Mouse (Mus musculus): ENCODE data around the gene Cops7a. TPM values are rescaled to one million over a fixed set of nuclear protein-coding genes. Genes with fewer than 3 reads are reported as not detected.

Gene Cops7a
- 119 and 121 TPM in 2 replicates for polyA plus RNA-seq (2016; fragmentation: Nextera tagmentation; extraction: Ambion mirVana)

- Histone ChIP-seq H3K4me1 (peaks cover 8% of the 10 kb centered on the region), H3K36me3 (peaks cover 28% of the 10 kb centered on the region), H3K9me3 (no peaks in the 10 kb centered on the region), H3K9ac (peak within 1 kb of the TSS; percentile 93), H3K27me3 (no peaks in the 10 kb centered on the region), H3K4me2 (replicated peaks) (peak within 1 kb of the TSS; percentile 94), H3K4me3 (peak within 1 kb of the TSS; percentile 73), H3K27ac (peak within 1 kb of the TSS; percentile 93)
- under 1% methylated on average over 68 of the region's 68 CpGs for WGBS
- ATAC-seq (ENCODE audit: insufficient number of reproducible peaks, insufficient read depth, low FRiP score, low TSS enrichment): peak; percentile 95
These were observed at the start of gene Cops7a for GRCm38 (mm10) chr6:124965088-124965719. Cops7a (minus strand) TSS chr6:124965538.

- H3K4me3 ChIP-seq: peak overlapping the region; percentile 90
- no peaks in the 10 kb centered on the region for H3K9me3 ChIP-seq
- H3K4me2 ChIP-seq (replicated peaks): peak overlapping the region; percentile 88
- no peaks in the 10 kb centered on the region for H3K27me3 ChIP-seq
- peaks cover 19% of the 10 kb centered on the region for H3K36me3 ChIP-seq
- peak overlapping the region; percentile 99 for H3K27ac ChIP-seq
- peak; percentile 70 for ATAC-seq (ENCODE audit: insufficient number of reproducible peaks, insufficient read depth, low FRiP score, low TSS enrichment)
- H3K4me1 ChIP-seq: peaks cover 8% of the 10 kb centered on the region; the same call in 1 of the 2 replicates
- WGBS: under 1% methylated on average over 48 of the region's 78 CpGs
- H3K9ac ChIP-seq: peak overlapping the region; percentile 94
These were observed 44.1 kb upstream of the Cops7a start for GRCm38 (mm10) chr6:125009181-125010073.

- Histone ChIP-seq H3K36me3 (peaks cover 15% of the 10 kb centered on the region), H3K4me2 (replicated peaks) (peak within 1 kb of the TSS; percentile 88), H3K4me1 (peaks cover 8% of the 10 kb centered on the region; the same call in 1 of the 2 replicates), H3K27me3 (peaks cover 4% of the 10 kb centered on the region; the same call in 1 of the 2 replicates), H3K27ac (peak within 1 kb of the TSS; percentile 99), H3K9ac (peak within 1 kb of the TSS; percentile 94), H3K4me3 (peak within 1 kb of the TSS; percentile 90), H3K9me3 (no peaks in the 10 kb centered on the region)
- WGBS: 0% methylated on average over 3 of the region's 3 CpGs
- ATAC-seq (ENCODE audit: insufficient number of reproducible peaks, insufficient read depth, low FRiP score, low TSS enrichment): no peak
These were observed 43.6 kb upstream of the Cops7a start, which contains the start of gene Zfp384 for GRCm38 (mm10) chr6:125009129-125009180. Zfp384 (plus strand) TSS chr6:125009145.

GRCm38 (mm10) chr6:125008586-125009128 is 43.3 kb upstream of the Cops7a start:
- Histone ChIP-seq H3K4me1 (peaks cover 10% of the 10 kb centered on the region; the same call in 1 of the 2 replicates), H3K4me3 (peak overlapping the region; percentile 90), H3K9ac (peak overlapping the region; percentile 94), H3K27me3 (peaks cover 7% of the 10 kb centered on the region; the same call in 1 of the 2 replicates), H3K9me3 (no peaks in the 10 kb centered on the region), H3K36me3 (peaks cover 12% of the 10 kb centered on the region), H3K27ac (peak overlapping the region; percentile 99), H3K4me2 (replicated peaks) (peak overlapping the region; percentile 88)
- WGBS: 2% methylated on average over 34 of the region's 34 CpGs
- ATAC-seq (ENCODE audit: insufficient number of reproducible peaks, insufficient read depth, low FRiP score, low TSS enrichment): peak; percentile 98

GRCm38 (mm10) chr6:125008060-125008459 is 42.7 kb upstream of the Cops7a start:
- H3K27me3 ChIP-seq: peaks cover 11% of the 10 kb centered on the region
- H3K9ac ChIP-seq: peak overlapping the region; percentile 94
- no peaks in the 10 kb centered on the region for H3K9me3 ChIP-seq
- peak overlapping the region; percentile 90 for H3K4me3 ChIP-seq
- peak overlapping the region; percentile 88 for H3K4me2 ChIP-seq (replicated peaks)
- WGBS: 39% methylated on average over 13 of the region's 13 CpGs
- ATAC-seq (ENCODE audit: insufficient number of reproducible peaks, insufficient read depth, low FRiP score, low TSS enrichment): no peak
- peaks cover 9% of the 10 kb centered on the region for H3K36me3 ChIP-seq
- H3K27ac ChIP-seq: peak overlapping the region; percentile 99; the same call in 1 of the 2 replicates
- peaks cover 11% of the 10 kb centered on the region; the same call in 1 of the 2 replicates for H3K4me1 ChIP-seq

- ATAC-seq (ENCODE audit: insufficient number of reproducible peaks, insufficient read depth, low FRiP score, low TSS enrichment): no peak
- no peak overlapping the region for H3K9ac ChIP-seq
- H3K9me3 ChIP-seq: no peaks in the 10 kb centered on the region
- 0 out of 2 replicates have a peak, but pooled peaks cover 3% of the 10 kb centered on the region for H3K4me1 ChIP-seq
- no peak overlapping the region for H3K4me2 ChIP-seq (replicated peaks)
- H3K27ac ChIP-seq: no peak overlapping the region
- H3K36me3 ChIP-seq: no peaks in the 10 kb centered on the region
- H3K27me3 ChIP-seq: peaks cover 38% of the 10 kb centered on the region
- H3K4me3 ChIP-seq: no peak overlapping the region
- 45% methylated on average over 3 of the region's 3 CpGs for WGBS
These were observed 39.7 kb upstream of the Cops7a start for GRCm38 (mm10) chr6:125005086-125005485.

GRCm38 (mm10) chr6:125003706-125004105 is 38.4 kb upstream of the Cops7a start:
- Histone ChIP-seq H3K4me2 (replicated peaks) (no peak overlapping the region), H3K27ac (no peak overlapping the region), H3K36me3 (no peaks in the 10 kb centered on the region), H3K4me1 (peaks cover 6% of the 10 kb centered on the region; the same call in 1 of the 2 replicates), H3K9me3 (no peaks in the 10 kb centered on the region), H3K4me3 (no peak overlapping the region), H3K9ac (no peak overlapping the region), H3K27me3 (peaks cover 52% of the 10 kb centered on the region)
- 62% methylated on average over 3 of the region's 3 CpGs for WGBS
- no peak for ATAC-seq (ENCODE audit: insufficient number of reproducible peaks, insufficient read depth, low FRiP score, low TSS enrichment)

- Histone ChIP-seq H3K9ac (no peak overlapping the region), H3K27ac (no peak overlapping the region), H3K4me1 (peaks cover 19% of the 10 kb centered on the region), H3K9me3 (no peaks in the 10 kb centered on the region), H3K27me3 (peaks cover 89% of the 10 kb centered on the region), H3K4me3 (no peak overlapping the region), H3K36me3 (no peaks in the 10 kb centered on the region), H3K4me2 (replicated peaks) (no peak overlapping the region)
- 27% methylated on average over 10 of the region's 10 CpGs for WGBS
- no peak for ATAC-seq (ENCODE audit: insufficient number of reproducible peaks, insufficient read depth, low FRiP score, low TSS enrichment)
These were observed 34.2 kb upstream of the Cops7a start for GRCm38 (mm10) chr6:124999546-124999945.

GRCm38 (mm10) chr6:124999091-124999490 is 33.8 kb upstream of the Cops7a start:
- H3K27me3 ChIP-seq: peaks cover 90% of the 10 kb centered on the region
- 26% methylated on average over 14 of the region's 14 CpGs for WGBS

GRCm38 (mm10) chr6:124998066-124998465 is 32.7 kb upstream of the Cops7a start:
- peaks cover 19% of the 10 kb centered on the region for H3K4me1 ChIP-seq
- H3K4me2 ChIP-seq (replicated peaks): peak overlapping the region; percentile 98
- H3K36me3 ChIP-seq: no peaks in the 10 kb centered on the region
- WGBS: 5% methylated on average over 8 of the region's 8 CpGs
- ATAC-seq (ENCODE audit: insufficient number of reproducible peaks, insufficient read depth, low FRiP score, low TSS enrichment): no peak
- H3K27me3 ChIP-seq: peaks cover 92% of the 10 kb centered on the region
- H3K27ac ChIP-seq: no peak overlapping the region
- H3K9ac ChIP-seq: no peak overlapping the region
- H3K4me3 ChIP-seq: peak overlapping the region; percentile 61; the same call in 1 of the 2 replicates
- no peaks in the 10 kb centered on the region for H3K9me3 ChIP-seq

More at GRCm38 (mm10) chr6:124999091-124999490, 33.8 kb upstream of the Cops7a start:
- no peak for ATAC-seq (ENCODE audit: insufficient number of reproducible peaks, insufficient read depth, low FRiP score, low TSS enrichment)
- Histone ChIP-seq H3K4me3 (no peak overlapping the region), H3K27ac (no peak overlapping the region), H3K9ac (no peak overlapping the region), H3K36me3 (no peaks in the 10 kb centered on the region), H3K4me2 (replicated peaks) (no peak overlapping the region), H3K9me3 (no peaks in the 10 kb centered on the region), H3K4me1 (peaks cover 19% of the 10 kb centered on the region)

GRCm38 (mm10) chr6:124996551-124997501 is 31.5 kb upstream of the Cops7a start, which contains the start of gene Pianp:
Pianp (plus strand) TSS chr6:124996694.
- Histone ChIP-seq H3K36me3 (no peaks in the 10 kb centered on the region), H3K9ac (peak within 1 kb of the TSS; percentile 66), H3K4me1 (peaks cover 19% of the 10 kb centered on the region), H3K27ac (no peak within 1 kb of the TSS), H3K4me3 (peak within 1 kb of the TSS; percentile 61), H3K27me3 (peaks cover 93% of the 10 kb centered on the region), H3K4me2 (replicated peaks) (peak within 1 kb of the TSS; percentile 98), H3K9me3 (no peaks in the 10 kb centered on the region)
- peak; percentile 74 for ATAC-seq (ENCODE audit: insufficient number of reproducible peaks, insufficient read depth, low FRiP score, low TSS enrichment)
- under 1% methylated on average over 77 of the region's 78 CpGs for WGBS

Measured in embryonic facial prominence, embryonic 12.5 days (tissue).